Mouse (Mus musculus) stomach, embryonic 16.5 days (tissue): ENCODE data around the gene Tas2r136. TPM values are rescaled to one million over a fixed set of nuclear protein-coding genes. Genes with fewer than 3 reads are reported as not detected.

ENCODE experiments used
- ATAC-seq: fragments of 200-750 bp; cut with Nextera tagmentation; 2 replicates; pipeline ENCODE4 v1.8.0; 2017; ENCODE audit warnings: moderate number of reproducible peaks, moderate TSS enrichment; ENCODE audit not compliant: insufficient read depth, low FRiP score
- H3K27ac ChIP-seq: fragments of 300-500 bp; sonication (generic); 2 replicates; pipeline ENCODE4 v1.5.1; 2014; ENCODE audit warnings: low read length
- H3K27me3 ChIP-seq: fragments of 300-500 bp; sonication (generic); 2 replicates; pipeline ENCODE4 v1.6.1; 2014; ENCODE audit warnings: low read length, control low read depth, mixed read lengths; ENCODE audit not compliant: control insufficient read depth, insufficient read depth
- H3K36me3 ChIP-seq: fragments of 300-500 bp; sonication (generic); 2 replicates; pipeline ENCODE4 v1.6.1; 2014; ENCODE audit warnings: low read length; ENCODE audit not compliant: control insufficient read depth, insufficient read depth
- H3K4me1 ChIP-seq: fragments of 300-500 bp; sonication (generic); 2 replicates; pipeline ENCODE4 v1.6.1; 2014; ENCODE audit warnings: low read length, control low read depth, mixed read lengths; ENCODE audit not compliant: control insufficient read depth, insufficient read depth
- H3K4me2 ChIP-seq: fragments of 300-500 bp; sonication (generic); 2 replicates; pipeline ENCODE4 v1.6.1; 2014; ENCODE audit warnings: low read depth, low read length, mixed read lengths
- H3K4me3 ChIP-seq: fragments of 300-500 bp; sonication (generic); replicated peaks from 2 replicates; pipeline ENCODE4 v1.5.1; 2014; ENCODE audit warnings: mild to moderate bottlenecking, low read length
- H3K9ac ChIP-seq: fragments of 300-500 bp; sonication (generic); 2 replicates; pipeline ENCODE4 v1.6.1; 2014; ENCODE audit warnings: low read length
- H3K9me3 ChIP-seq: fragments of 300-500 bp; sonication (generic); replicated peaks from 2 replicates; pipeline ENCODE4 v1.6.1; 2016; ENCODE audit warnings: low read length, control low read depth; ENCODE audit not compliant: control insufficient read depth
- WGBS: fragments of 180-500 bp; shearing (Covaris S2); extraction: QIAGEN DNeasy Blood & Tissue Kit; methylation state at CpG from one replicate; pipeline ENCODE4 v1.1.7; 2014; 5-methylcytosine and 5-hydroxymethylcytosine counted together
- polyA plus RNA-seq: library from polyadenylated mRNA; unstranded; fragments of >200 nt; fragmentation: Nextera tagmentation; extraction: Ambion mirVana; gene quantifications from 2 replicates; pipeline ENCODE4 v1.2.1, GENCODE M21; 2015

Tas2r136 gene
- polyA plus RNA-seq, result not detected in 2 replicates

DNA sequence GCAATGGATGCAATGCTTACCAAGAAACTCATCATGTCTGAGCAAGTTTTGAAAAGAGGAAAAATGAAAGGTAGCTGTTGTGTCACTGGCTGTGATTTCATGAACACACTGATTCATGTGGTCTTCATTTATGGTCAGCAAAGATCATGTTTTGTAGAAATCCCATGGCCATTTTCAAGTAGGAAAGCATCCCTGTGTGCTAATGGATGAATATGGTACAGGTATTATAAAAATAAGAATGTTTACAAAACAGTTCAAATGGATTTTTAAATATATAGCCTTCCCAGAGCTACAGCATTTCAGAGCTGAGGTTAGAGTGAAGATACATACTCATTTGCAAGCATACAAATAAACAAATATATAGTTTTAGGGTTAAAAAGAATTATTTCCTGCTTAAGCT is at the start of gene Tas2r136:
Gene Tas2r136 (minus strand): TSS at position 101 of the 400 bp plus-strand sequence.
- no peak within 1 kb of the TSS for H3K4me3 ChIP-seq
- H3K27me3 ChIP-seq, result no peaks in the 10 kb centered on the region
- no peaks in the 10 kb centered on the region for H3K4me1 ChIP-seq
- no peak within 1 kb of the TSS for H3K27ac ChIP-seq
- no peaks in the 10 kb centered on the region for H3K36me3 ChIP-seq
- H3K9me3 ChIP-seq, result no peaks in the 10 kb centered on the region
- no peak within 1 kb of the TSS for H3K9ac ChIP-seq
- ATAC-seq, result no peak
- H3K4me2 ChIP-seq, result no peak within 1 kb of the TSS

DNA sequence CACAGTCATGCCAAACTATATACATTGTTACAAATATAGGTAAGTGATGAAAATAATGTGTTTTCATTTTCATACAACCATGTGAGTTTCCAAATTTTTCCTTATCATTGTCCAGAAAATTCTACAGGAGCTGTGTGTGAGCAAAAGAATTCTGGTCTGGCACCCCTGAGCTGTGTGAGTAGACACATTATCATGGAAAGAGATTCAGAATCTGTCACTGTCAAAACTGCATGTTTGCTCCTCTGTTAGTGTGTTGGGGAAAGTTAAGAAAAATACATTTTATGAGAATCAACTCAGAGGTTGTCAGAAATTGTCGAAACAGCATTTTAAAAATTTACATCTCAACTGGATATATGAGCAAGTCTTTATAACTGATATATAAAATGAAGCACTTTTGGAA is 24.6 kb upstream of the Tas2r136 start, which contains the start of gene Tas2r117:
Gene Tas2r117 (plus strand): TSS at position 301 of the 400 bp plus-strand sequence.
- Histone ChIP-seq H3K4me2 (no peak within 1 kb of the TSS), H3K4me1 (no peaks in the 10 kb centered on the region), H3K9me3 (no peaks in the 10 kb centered on the region), H3K9ac (no peak within 1 kb of the TSS), H3K27ac (no peak within 1 kb of the TSS), H3K27me3 (no peaks in the 10 kb centered on the region), H3K36me3 (no peaks in the 10 kb centered on the region), H3K4me3 (no peak within 1 kb of the TSS)
- no peak for ATAC-seq
- WGBS, result 82% methylated on average over 1 of the region's 1 CpGs

DNA sequence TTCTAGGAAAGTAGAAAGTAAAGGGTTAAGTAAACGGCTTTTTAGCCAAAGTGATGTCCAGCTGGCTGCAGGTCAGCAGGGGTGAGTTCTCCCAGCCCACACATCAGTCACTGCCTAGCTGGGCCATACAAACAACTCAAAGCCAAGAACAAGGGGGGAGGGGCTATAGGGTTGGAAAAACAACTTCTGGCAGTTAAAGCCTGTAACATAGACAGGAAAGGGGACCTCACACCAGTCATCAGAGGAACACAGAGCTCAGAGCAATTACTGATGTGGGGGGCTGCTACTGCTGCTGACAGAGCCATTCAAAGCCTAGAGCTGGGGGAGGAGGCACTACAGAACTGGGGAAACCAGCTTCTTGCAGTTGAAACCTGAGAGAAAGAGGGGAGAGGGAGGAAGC is 17.4 kb upstream of the Tas2r136 start:
- no peak overlapping the region for H3K27ac ChIP-seq
- H3K36me3 ChIP-seq, result no peaks in the 10 kb centered on the region
- H3K4me2 ChIP-seq, result no peak overlapping the region
- WGBS, result 7% methylated on average over 1 of the region's 1 CpGs
- H3K27me3 ChIP-seq, result no peaks in the 10 kb centered on the region
- H3K4me3 ChIP-seq, result no peak overlapping the region
- H3K9ac ChIP-seq, result no peak overlapping the region
- H3K9me3 ChIP-seq, result peaks cover 8% of the 10 kb centered on the region; the same call in 1 of the 2 replicates
- peak; percentile 60 for ATAC-seq
- no peaks in the 10 kb centered on the region for H3K4me1 ChIP-seq

DNA sequence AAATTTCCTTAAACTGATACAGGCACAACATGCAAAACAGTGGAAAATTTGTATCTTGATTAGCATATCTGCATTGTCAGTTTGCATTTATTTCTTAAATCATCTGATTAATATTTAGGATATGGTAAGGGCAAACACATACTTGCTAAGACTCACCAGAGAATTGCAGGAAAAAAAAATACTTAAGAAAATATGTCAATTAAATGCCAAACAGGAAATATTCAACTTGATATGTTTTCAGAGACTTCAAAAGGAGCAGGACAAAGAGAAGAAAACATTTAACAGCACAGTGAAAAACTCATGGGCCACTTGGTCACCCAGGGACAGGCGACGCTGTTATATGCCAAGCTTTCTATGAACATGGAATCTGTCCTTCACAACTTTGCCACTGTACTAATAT is 16.1 kb downstream of the Tas2r136 start, which contains the start of gene Tas2r102:
Gene Tas2r102 (plus strand): TSS at position 301 of the 400 bp plus-strand sequence.
- H3K4me1 ChIP-seq, result no peaks in the 10 kb centered on the region
- ATAC-seq, result no peak
- no peak within 1 kb of the TSS for H3K27ac ChIP-seq
- H3K4me2 ChIP-seq, result no peak within 1 kb of the TSS
- H3K4me3 ChIP-seq, result no peak within 1 kb of the TSS
- 84% methylated on average over 2 of the region's 2 CpGs for WGBS
- H3K36me3 ChIP-seq, result no peaks in the 10 kb centered on the region
- H3K27me3 ChIP-seq, result no peaks in the 10 kb centered on the region
- H3K9me3 ChIP-seq, result no peaks in the 10 kb centered on the region
- H3K9ac ChIP-seq, result no peak within 1 kb of the TSS

DNA sequence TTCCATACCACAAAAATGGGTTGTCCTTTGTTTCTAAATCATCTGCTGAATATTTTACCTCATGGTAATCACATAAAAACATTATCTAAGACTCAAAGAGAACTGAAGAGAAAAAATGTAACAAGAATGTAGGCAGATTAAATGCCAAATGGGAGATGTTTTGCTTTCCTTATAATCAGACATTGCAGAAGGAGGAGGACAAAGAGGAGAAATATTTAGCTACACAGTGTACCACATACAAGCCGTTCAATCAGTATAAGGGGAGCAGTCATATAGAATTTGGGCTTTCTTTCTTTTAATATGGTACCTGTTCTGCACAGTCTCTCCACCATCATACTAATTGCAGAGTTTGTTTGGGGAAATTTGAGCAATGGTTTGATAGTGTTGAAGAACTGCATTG is 23.5 kb downstream of the Tas2r136 start, which contains the start of gene Tas2r124:
Gene Tas2r124 (plus strand): TSS at position 301 of the 400 bp plus-strand sequence.
- Histone ChIP-seq H3K4me1 (no peaks in the 10 kb centered on the region), H3K9me3 (no peaks in the 10 kb centered on the region), H3K27me3 (no peaks in the 10 kb centered on the region), H3K9ac (no peak within 1 kb of the TSS), H3K4me3 (no peak within 1 kb of the TSS), H3K36me3 (no peaks in the 10 kb centered on the region), H3K27ac (no peak within 1 kb of the TSS), H3K4me2 (no peak within 1 kb of the TSS)
- WGBS, result 86% methylated on average over 1 of the region's 1 CpGs
- ATAC-seq, result no peak

DNA sequence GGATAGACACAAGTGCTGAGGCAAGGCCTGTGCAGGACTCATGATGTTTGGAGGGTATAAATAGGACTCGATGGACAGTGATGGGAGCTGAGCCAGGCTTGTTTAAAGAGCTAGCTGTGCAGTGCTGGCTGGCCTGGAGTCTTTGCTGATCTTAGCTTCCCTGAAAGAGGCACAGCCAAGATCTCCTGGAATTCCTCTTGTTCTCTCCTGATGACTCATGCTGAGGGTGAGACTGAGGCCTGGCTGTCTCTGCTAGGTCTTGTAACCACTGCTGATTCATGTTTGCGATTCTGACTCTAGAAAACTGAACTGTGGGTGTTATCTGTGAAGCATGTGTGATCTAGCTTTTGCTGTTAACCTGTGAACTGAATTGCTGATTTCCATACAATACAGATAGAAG is 27.8 kb downstream of the Tas2r136 start:
- WGBS, result 89% methylated on average over 2 of the region's 2 CpGs
- no peak overlapping the region for H3K4me2 ChIP-seq
- no peak for ATAC-seq

DNA sequence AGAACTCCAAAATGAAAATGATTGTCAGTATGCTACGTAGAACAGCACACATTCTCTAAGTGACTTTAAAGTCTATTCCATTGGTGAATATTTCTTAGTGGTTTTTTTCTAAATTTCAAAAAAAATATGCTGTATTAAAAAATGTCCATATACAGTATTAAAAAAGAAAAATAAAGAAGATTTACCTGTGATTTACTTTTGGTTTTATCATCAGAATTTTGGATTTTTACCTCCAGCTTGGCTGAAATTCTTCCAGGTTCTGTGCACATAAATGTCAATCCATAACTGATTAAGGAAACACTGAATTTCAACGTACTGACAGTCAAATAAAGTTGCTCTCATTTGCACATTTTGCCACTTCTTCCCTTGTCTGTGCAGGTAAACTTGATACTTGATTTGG is 40.0 kb downstream of the Tas2r136 start, which contains the start of gene Tas2r115:
Gene Tas2r115 (minus strand): TSS at position 101 of the 400 bp plus-strand sequence.
- Histone ChIP-seq H3K9ac (no peak within 1 kb of the TSS), H3K36me3 (no peaks in the 10 kb centered on the region), H3K4me3 (no peak within 1 kb of the TSS), H3K27ac (no peak within 1 kb of the TSS), H3K4me2 (no peak within 1 kb of the TSS), H3K9me3 (no peaks in the 10 kb centered on the region), H3K27me3 (no peaks in the 10 kb centered on the region), H3K4me1 (no peaks in the 10 kb centered on the region)
- 67% methylated on average over 2 of the region's 2 CpGs for WGBS
- ATAC-seq, result no peak

More for the DNA sequence above, 27.8 kb downstream of the Tas2r136 start:
- H3K4me3 ChIP-seq, result no peak overlapping the region
- H3K9ac ChIP-seq, result no peak overlapping the region
- no peak overlapping the region for H3K27ac ChIP-seq
- H3K36me3 ChIP-seq, result no peaks in the 10 kb centered on the region
- H3K4me1 ChIP-seq, result no peaks in the 10 kb centered on the region
- no peaks in the 10 kb centered on the region for H3K27me3 ChIP-seq
- no peaks in the 10 kb centered on the region for H3K9me3 ChIP-seq

Other genes starting within 250 kb of the Tas2r136 start
- gene Prh1, start 208.4 kb downstream of the Tas2r136 start, polyA plus RNA-seq, result not detected in 2 replicates
- gene Prp2, start 182.2 kb downstream of the Tas2r136 start, polyA plus RNA-seq, result not detected in 2 replicates
- not detected in 2 replicates for gene A630073D07Rik, start 126.6 kb downstream of the Tas2r136 start, polyA plus RNA-seq
- gene Tas2r120, start 121.2 kb downstream of the Tas2r136 start, polyA plus RNA-seq, result not detected in 2 replicates
- not detected in 2 replicates for gene Tas2r121, start 77.2 kb downstream of the Tas2r136 start, polyA plus RNA-seq
- not detected in 2 replicates for gene Tas2r122, start 66.2 kb downstream of the Tas2r136 start, polyA plus RNA-seq
- gene Tas2r115, start 40.1 kb downstream of the Tas2r136 start, polyA plus RNA-seq, result not detected in 2 replicates
- gene Tas2r124, start 23.4 kb downstream of the Tas2r136 start, polyA plus RNA-seq, result not detected in 2 replicates
- not detected in 2 replicates for gene Tas2r102, start 16.0 kb downstream of the Tas2r136 start, polyA plus RNA-seq
- gene Tas2r117, start 24.7 kb upstream of the Tas2r136 start, polyA plus RNA-seq, result not detected in 2 replicates
- gene Tas2r123, start 69.0 kb upstream of the Tas2r136 start, polyA plus RNA-seq, result not detected in 2 replicates
- gene Tas2r116, start 77.3 kb upstream of the Tas2r136 start, polyA plus RNA-seq, result not detected in 2 replicates
- gene Tas2r110, start 89.8 kb upstream of the Tas2r136 start, polyA plus RNA-seq, result not detected in 2 replicates
- gene Tas2r113, start 114.8 kb upstream of the Tas2r136 start, polyA plus RNA-seq, result not detected in 2 replicates
- gene Tas2r125, start 131.5 kb upstream of the Tas2r136 start, polyA plus RNA-seq, result not detected in 2 replicates
- not detected in 2 replicates for gene Tas2r129, start 172.9 kb upstream of the Tas2r136 start, polyA plus RNA-seq
- gene Tas2r131, start 179.8 kb upstream of the Tas2r136 start, polyA plus RNA-seq, result not detected in 2 replicates
- gene Tas2r109, start 202.8 kb upstream of the Tas2r136 start, polyA plus RNA-seq, result not detected in 2 replicates